Mouse (Mus musculus) layer of hippocampus, postnatal 36 days (tissue): ENCODE data around the gene 2610001J05Rik. TPM values are rescaled to one million over a fixed set of nuclear protein-coding genes. Genes with fewer than 3 reads are reported as not detected.
A peak's percentile ranks its signal among the peaks of the same experiment; 100 is the strongest.

Experiments
- DNase-seq, 2 experiments: peaks; one replicate each; pipeline ENCODE4 v3.0.0; 2022
- total RNA-seq, 2 experiments: library from RNA; stranded (reverse); gene quantifications; 2 replicates each; pipeline ENCODE4 v1.2.3; 2021

2610001J05Rik gene
- total RNA-seq, 2 experiments from 2014 or later: 34.3 to 39.1 TPM

GRCm38 (mm10) chr6:13835720-13836665, 35.3 kb downstream of the 2610001J05Rik start:
- DNase-seq: peak; percentile 37 to 47

GRCm38 (mm10) chr6:13832770-13833169, 38.5 kb downstream of the 2610001J05Rik start:
- no peak for DNase-seq

- DNase-seq: no peak
These were observed 42.4 kb downstream of the 2610001J05Rik start for GRCm38 (mm10) chr6:13828877-13829276.

Other genes starting within 250 kb of the 2610001J05Rik start
- 10 to 100 TPM; 25.0 to 25.3 TPM for gene Bmt2, start 193.6 kb downstream of the 2610001J05Rik start, total RNA-seq
- gene Gpr85, start 31.6 kb downstream of the 2610001J05Rik start, total RNA-seq: 10 to 100 TPM; 43.9 to 45.8 TPM